8 mouse cellular contexts compared by ENCODE assay signal in genomic region chr16:17144339-17144738, GRCm38 (mm10). TPM values are rescaled to one million over a fixed set of nuclear protein-coding genes. Genes with fewer than 3 reads are reported as not detected.
DNase-seq lines count a peak whose midpoint lies in the region; ATAC-seq and TF ChIP-seq lines count a peak whose summit lies in the region.

Ydjc (plus strand) TSS chr16:17144621.

- TF ChIP-seq CTCF in gastrocnemius, adult 2 months (IDR thresholded peaks at IDR 0.05) = no peak

- H3K4me1 ChIP-seq in forebrain, embryonic 10.5 days = peaks cover 28% of the 10 kb centered on the region
- H3K4me1 ChIP-seq in forebrain, embryonic 12.5 days = peaks cover 17% of the 10 kb centered on the region
- peaks cover 10% of the 10 kb centered on the region for H3K4me1 ChIP-seq in hindbrain, embryonic 16.5 days (ENCODE audit: control insufficient read depth, insufficient read depth, low read depth, low read length)
- H3K4me1 ChIP-seq in midbrain, embryonic 13.5 days (replicated peaks) = peaks cover 18% of the 10 kb centered on the region
- peaks cover 11% of the 10 kb centered on the region for H3K4me1 ChIP-seq in kidney, embryonic 14.5 days (ENCODE audit: control insufficient read depth, insufficient read depth, low read length)

- H3K9me3 ChIP-seq in forebrain, embryonic 10.5 days = no peaks in the 10 kb centered on the region
- no peaks in the 10 kb centered on the region for H3K9me3 ChIP-seq in forebrain, embryonic 12.5 days
- no peaks in the 10 kb centered on the region for H3K9me3 ChIP-seq in hindbrain, embryonic 16.5 days (ENCODE audit: control insufficient read depth, low read length)
- H3K9me3 ChIP-seq in midbrain, embryonic 13.5 days = no peaks in the 10 kb centered on the region
- H3K9me3 ChIP-seq in kidney, embryonic 14.5 days (ENCODE audit: control insufficient read depth, low read length) = no peaks in the 10 kb centered on the region

- H3K27me3 ChIP-seq in forebrain, embryonic 10.5 days (ENCODE audit: poor library complexity, severe bottlenecking) = peaks cover 22% of the 10 kb centered on the region
- H3K27me3 ChIP-seq in forebrain, embryonic 12.5 days = peaks cover 22% of the 10 kb centered on the region
- no peaks in the 10 kb centered on the region for H3K27me3 ChIP-seq in hindbrain, embryonic 16.5 days (replicated peaks; ENCODE audit: control insufficient read depth, insufficient read depth, low read length)
- H3K27me3 ChIP-seq in midbrain, embryonic 13.5 days = 0 out of 2 replicates have a peak, but pooled peaks cover 2% of the 10 kb centered on the region
- no peaks in the 10 kb centered on the region for H3K27me3 ChIP-seq in kidney, embryonic 14.5 days (ENCODE audit: control insufficient read depth, insufficient read depth, low read length)

- H3K4me2 ChIP-seq in forebrain, embryonic 12.5 days = no peak within 1 kb of the TSS
- H3K4me2 ChIP-seq in hindbrain, embryonic 16.5 days (ENCODE audit: low read length) = no peak within 1 kb of the TSS
- no peak within 1 kb of the TSS for H3K4me2 ChIP-seq in midbrain, embryonic 13.5 days (replicated peaks)
- no peak within 1 kb of the TSS for H3K4me2 ChIP-seq in kidney, embryonic 14.5 days (replicated peaks; ENCODE audit: low read depth, low read length)

- no peaks in the 10 kb centered on the region for H3K36me3 ChIP-seq in forebrain, embryonic 10.5 days (replicated peaks)
- no peaks in the 10 kb centered on the region for H3K36me3 ChIP-seq in forebrain, embryonic 12.5 days (replicated peaks)
- H3K36me3 ChIP-seq in hindbrain, embryonic 16.5 days (ENCODE audit: control insufficient read depth, insufficient read depth, low read length) = no peaks in the 10 kb centered on the region
- no peaks in the 10 kb centered on the region for H3K36me3 ChIP-seq in midbrain, embryonic 13.5 days
- H3K36me3 ChIP-seq in kidney, embryonic 14.5 days (ENCODE audit: control insufficient read depth, insufficient read depth, low read length) = no peaks in the 10 kb centered on the region

- no peak within 1 kb of the TSS for H3K27ac ChIP-seq in forebrain, embryonic 10.5 days
- H3K27ac ChIP-seq in forebrain, embryonic 12.5 days = no peak within 1 kb of the TSS
- no peak within 1 kb of the TSS for H3K27ac ChIP-seq in hindbrain, embryonic 16.5 days (ENCODE audit: low read depth, low read length)
- H3K27ac ChIP-seq in midbrain, embryonic 13.5 days = no peak within 1 kb of the TSS
- H3K27ac ChIP-seq in gastrocnemius, adult 2 months = no peak within 1 kb of the TSS
- H3K27ac ChIP-seq in kidney, embryonic 14.5 days (ENCODE audit: low read depth, low read length) = no peak within 1 kb of the TSS

- WGBS in forebrain, embryonic 10.5 days = 16% methylated on average over 7 of the region's 7 CpGs
- 12% methylated on average over 7 of the region's 7 CpGs for WGBS in forebrain, embryonic 12.5 days
- 18% methylated on average over 7 of the region's 7 CpGs for WGBS in hindbrain, embryonic 16.5 days
- 17% methylated on average over 7 of the region's 7 CpGs for WGBS in midbrain, embryonic 13.5 days
- 21% methylated on average over 7 of the region's 7 CpGs for WGBS in kidney, embryonic 14.5 days

- no peak for ATAC-seq in forebrain, embryonic 12.5 days (ENCODE audit: low FRiP score)
- no peak for ATAC-seq in hindbrain, embryonic 16.5 days
- ATAC-seq in midbrain, embryonic 13.5 days = no peak
- ATAC-seq in kidney, embryonic 14.5 days (ENCODE audit: low FRiP score, low TSS enrichment) = no peak

- H3K4me3 ChIP-seq in forebrain, embryonic 10.5 days = 0 out of 2 replicates have a peak within 1 kb of the TSS, but pooled peaks have one; percentile 4
- no peak within 1 kb of the TSS for H3K4me3 ChIP-seq in forebrain, embryonic 12.5 days (replicated peaks)
- no peak within 1 kb of the TSS for H3K4me3 ChIP-seq in hindbrain, embryonic 16.5 days (ENCODE audit: low read length)
- H3K4me3 ChIP-seq in midbrain, embryonic 13.5 days (replicated peaks) = no peak within 1 kb of the TSS
- H3K4me3 ChIP-seq in gastrocnemius, adult 2 months = no peak within 1 kb of the TSS
- H3K4me3 ChIP-seq in kidney, embryonic 14.5 days (ENCODE audit: low read length) = no peak within 1 kb of the TSS

- H3K9ac ChIP-seq in forebrain, embryonic 12.5 days = no peak within 1 kb of the TSS
- H3K9ac ChIP-seq in hindbrain, embryonic 16.5 days (ENCODE audit: low read depth, low read length) = no peak within 1 kb of the TSS
- no peak within 1 kb of the TSS for H3K9ac ChIP-seq in midbrain, embryonic 13.5 days (replicated peaks)
- no peak within 1 kb of the TSS for H3K9ac ChIP-seq in kidney, embryonic 14.5 days (ENCODE audit: low read depth, low read length)

- intact Hi-C loops in gastrocnemius, adult 2 months (cut with DNase I) = no loop called here

- no peak for DNase-seq in forebrain, embryonic 10.5 days (ENCODE audit: extremely low spot score, low spot score)
- DNase-seq in NIH3T3 (ENCODE audit: low read depth) = peak; percentile 32
- DNase-seq in urinary bladder, adult 18-20 months (ENCODE audit: low spot score in 2 of 2) = no peak
- DNase-seq in gastrocnemius, adult 2 months = no peak

RNA-seq across cellular contexts. Expression of gene Ydjc, which starts in this region (rescaled TPM):
- polyA plus RNA-seq in forebrain, embryonic 10.5 days (2016; fragmentation: Nextera tagmentation; extraction: Ambion mirVana) = 5.8 and 6.9 TPM in 2 replicates
- polyA plus RNA-seq in forebrain, embryonic 12.5 days (2016; fragmentation: Nextera tagmentation; extraction: Ambion mirVana) = 8.0 and 9.6 TPM in 2 replicates
- 52.1 and 56.7 TPM in 2 replicates for polyA plus RNA-seq in hindbrain, embryonic 16.5 days (2015; fragmentation: Nextera tagmentation; extraction: Ambion mirVana)
- polyA plus RNA-seq in midbrain, embryonic 13.5 days (2015; fragmentation: Nextera tagmentation; extraction: Ambion mirVana) = 21.5 and 22.0 TPM in 2 replicates
- under 1 TPM in 1 of 2 experiments, not detected in 1; 0.31 TPM for total RNA-seq in gastrocnemius, adult 2 months (2021)
- 9.1 and 11.9 TPM in 2 replicates for polyA plus RNA-seq in kidney, embryonic 14.5 days (2014; fragmentation: Nextera tagmentation; extraction: Ambion mirVana)
